Mouse (Mus musculus) liver, embryonic 15.5 days (tissue): ENCODE data around the gene Olfr872. TPM values are rescaled to one million over a fixed set of nuclear protein-coding genes. Genes with fewer than 3 reads are reported as not detected.
"Not testable (repeated sequence)": the region's sequence is repeated elsewhere in the genome, so short reads cannot be mapped to it uniquely, and the experiment has no call there.

Experiments
- ATAC-seq: fragments of 200-750 bp; cut with Nextera tagmentation; 2 replicates; pipeline ENCODE4 v1.8.0; 2017; ENCODE audit warnings: moderate number of reproducible peaks, mild to moderate bottlenecking, moderate library complexity; ENCODE audit not compliant: insufficient read depth
- H3K27ac ChIP-seq: fragments of 300-500 bp; sonication (generic); replicated peaks from 2 replicates; pipeline ENCODE4 v1.5.1; 2015; ENCODE audit warnings: mild to moderate bottlenecking, inconsistent platforms
- H3K27me3 ChIP-seq: fragments of 300-500 bp; sonication (generic); 2 replicates; pipeline ENCODE4 v1.6.1; 2015; ENCODE audit warnings: mild to moderate bottlenecking, inconsistent platforms
- H3K36me3 ChIP-seq: fragments of 300-500 bp; sonication (generic); replicated peaks from 2 replicates; pipeline ENCODE4 v1.6.1; 2015; ENCODE audit warnings: moderate library complexity, mild to moderate bottlenecking, inconsistent platforms
- H3K4me1 ChIP-seq: fragments of 300-500 bp; sonication (generic); replicated peaks from 2 replicates; pipeline ENCODE4 v1.6.1; 2015; ENCODE audit warnings: inconsistent platforms
- H3K4me2 ChIP-seq: fragments of 300-500 bp; sonication (generic); 2 replicates; pipeline ENCODE4 v1.6.1; 2015; ENCODE audit warnings: moderate library complexity, mild to moderate bottlenecking, inconsistent platforms
- H3K4me3 ChIP-seq: fragments of 300-500 bp; sonication (generic); replicated peaks from 2 replicates; pipeline ENCODE4 v1.5.1; 2015; ENCODE audit warnings: mild to moderate bottlenecking, inconsistent platforms
- H3K9ac ChIP-seq: fragments of 300-500 bp; sonication (generic); 2 replicates; pipeline ENCODE4 v1.6.1; 2015; ENCODE audit warnings: moderate library complexity, mild to moderate bottlenecking, inconsistent platforms
- H3K9me3 ChIP-seq: fragments of 300-500 bp; sonication (generic); replicated peaks from 2 replicates; pipeline ENCODE4 v1.6.1; 2016; ENCODE audit warnings: inconsistent platforms
- WGBS: fragments of 180-500 bp; shearing (Covaris S2); methylation state at CpG from one replicate; pipeline ENCODE4 v1.1.7; 2015; ENCODE audit warnings: mixed read lengths; ENCODE audit not compliant: insufficient replicate concordance; 5-methylcytosine and 5-hydroxymethylcytosine counted together
- polyA plus RNA-seq: library from polyadenylated mRNA; unstranded; fragments of >200 nt; fragmentation: Nextera tagmentation; extraction: Ambion mirVana; gene quantifications from 2 replicates; pipeline ENCODE4 v1.2.1, GENCODE M21; 2015

Olfr872 gene
- polyA plus RNA-seq = not detected in 2 replicates

DNA sequence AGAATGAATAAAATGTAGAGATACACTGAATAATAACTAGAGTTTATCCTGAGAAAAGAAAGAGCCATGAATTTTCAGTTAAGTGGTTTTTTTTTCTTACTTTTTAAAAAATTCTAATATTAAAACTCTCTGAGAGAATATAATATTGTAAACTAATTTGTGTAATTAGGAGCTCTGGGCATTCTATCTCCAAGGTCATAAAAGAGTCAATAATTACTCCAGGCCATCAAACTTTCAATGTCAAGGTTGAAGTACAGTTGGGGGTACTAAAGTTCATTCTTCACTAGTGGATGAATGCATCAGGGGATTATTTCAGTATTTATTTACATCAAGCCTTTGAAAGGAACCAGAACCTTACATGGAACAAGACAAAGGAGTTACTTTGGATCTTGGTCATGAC is at the start of gene Olfr872:
Gene Olfr872 (plus strand): TSS at position 301 of the 400 bp plus-strand sequence.
- Histone ChIP-seq H3K4me2 (no peak within 1 kb of the TSS), H3K36me3 (no peaks in the 10 kb centered on the region), H3K9me3 (no peaks in the 10 kb centered on the region), H3K4me3 (no peak within 1 kb of the TSS), H3K27me3 (no peaks in the 10 kb centered on the region), H3K9ac (no peak within 1 kb of the TSS), H3K27ac (no peak within 1 kb of the TSS), H3K4me1 (no peaks in the 10 kb centered on the region)
- no peak for ATAC-seq

GRCm38 (mm10) chr9:20202131-20202530 is 34.8 kb upstream of the Olfr872 start:
- no peak for ATAC-seq
- no peaks in the 10 kb centered on the region for H3K36me3 ChIP-seq
- H3K4me1 ChIP-seq = no peaks in the 10 kb centered on the region
- H3K27me3 ChIP-seq = no peaks in the 10 kb centered on the region
- H3K4me2 ChIP-seq = no peak overlapping the region
- no peak overlapping the region for H3K9ac ChIP-seq
- no peak overlapping the region for H3K27ac ChIP-seq
- 55% methylated on average over 1 of the region's 1 CpGs for WGBS
- H3K4me3 ChIP-seq = no peak overlapping the region
- no peaks in the 10 kb centered on the region for H3K9me3 ChIP-seq

GRCm38 (mm10) chr9:20203413-20203984 is 33.4 kb upstream of the Olfr872 start:
- not testable (repeated sequence) for H3K9me3 ChIP-seq, ATAC-seq, H3K4me1 ChIP-seq, H3K4me3 ChIP-seq, H3K27me3 ChIP-seq, H3K9ac ChIP-seq, H3K4me2 ChIP-seq, H3K36me3 ChIP-seq, H3K27ac ChIP-seq
- 52% methylated on average over 7 of the region's 7 CpGs for WGBS

GRCm38 (mm10) chr9:20210812-20211211 is 26.1 kb upstream of the Olfr872 start:
- 25% methylated on average over 1 of the region's 1 CpGs for WGBS
- Histone ChIP-seq H3K9me3 (no peaks in the 10 kb centered on the region), H3K36me3 (no peaks in the 10 kb centered on the region), H3K27me3 (no peaks in the 10 kb centered on the region), H3K4me2 (no peak overlapping the region), H3K27ac (no peak overlapping the region), H3K4me1 (no peaks in the 10 kb centered on the region), H3K4me3 (no peak overlapping the region), H3K9ac (no peak overlapping the region)
- ATAC-seq = no peak

DNA sequence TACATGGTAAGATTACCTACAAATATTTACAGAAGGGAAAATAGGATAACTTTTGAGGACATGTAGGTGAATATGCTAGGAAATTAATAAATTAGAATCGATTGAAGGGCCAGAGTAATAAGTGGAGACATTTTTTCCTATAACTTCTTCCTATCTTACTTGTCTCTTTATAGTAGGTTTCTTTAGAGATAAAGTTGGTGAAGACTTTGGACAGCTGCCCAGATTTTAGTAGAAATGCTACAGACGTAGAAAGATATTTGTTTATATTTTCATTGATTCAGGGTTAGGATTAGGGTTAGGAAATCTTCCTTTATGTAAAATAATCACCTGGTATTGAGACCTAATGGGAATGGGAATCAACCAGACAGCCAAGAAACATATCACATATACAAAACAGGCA is 25.4 kb upstream of the Olfr872 start:
- Histone ChIP-seq H3K4me1 (no peaks in the 10 kb centered on the region), H3K36me3 (no peaks in the 10 kb centered on the region), H3K4me3 (no peak overlapping the region), H3K27me3 (no peaks in the 10 kb centered on the region), H3K9ac (no peak overlapping the region), H3K4me2 (no peak overlapping the region), H3K9me3 (no peaks in the 10 kb centered on the region), H3K27ac (no peak overlapping the region)
- 47% methylated on average over 2 of the region's 2 CpGs for WGBS
- no peak for ATAC-seq

DNA sequence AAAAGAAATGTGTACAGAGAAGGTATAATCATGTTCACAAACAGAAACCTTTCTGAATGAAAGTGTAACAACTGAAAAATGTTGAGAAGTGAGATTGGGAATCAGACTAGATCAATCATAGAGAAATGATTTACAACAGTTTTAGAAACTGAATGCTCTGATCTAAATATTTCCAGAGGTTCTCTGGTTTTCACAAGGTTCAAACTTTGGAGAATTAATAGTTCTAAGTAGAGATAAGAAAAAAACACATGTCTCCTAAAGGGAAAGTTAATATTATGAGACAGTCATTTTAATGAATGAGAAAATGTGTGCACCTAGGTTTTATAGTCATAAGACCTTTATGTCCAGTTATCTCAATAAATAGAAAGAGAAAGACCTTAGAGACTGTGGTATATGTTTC is 25.0 kb upstream of the Olfr872 start, which contains the start of gene Olfr871:
Gene Olfr871 (plus strand): TSS at position 301 of the 400 bp plus-strand sequence.
- no peak within 1 kb of the TSS for H3K4me3 ChIP-seq
- no peak within 1 kb of the TSS for H3K4me2 ChIP-seq
- no peaks in the 10 kb centered on the region for H3K27me3 ChIP-seq
- H3K36me3 ChIP-seq = no peaks in the 10 kb centered on the region
- H3K9me3 ChIP-seq = no peaks in the 10 kb centered on the region
- ATAC-seq = no peak
- no peak within 1 kb of the TSS for H3K9ac ChIP-seq
- no peak within 1 kb of the TSS for H3K27ac ChIP-seq
- H3K4me1 ChIP-seq = no peaks in the 10 kb centered on the region

- H3K36me3 ChIP-seq = no peaks in the 10 kb centered on the region
- no peaks in the 10 kb centered on the region for H3K4me1 ChIP-seq
- no peak overlapping the region for H3K4me2 ChIP-seq
- no peak overlapping the region for H3K9ac ChIP-seq
- H3K27ac ChIP-seq = no peak overlapping the region
- ATAC-seq = no peak
- WGBS = 41% methylated on average over 2 of the region's 2 CpGs
- H3K4me3 ChIP-seq = no peak overlapping the region
- no peaks in the 10 kb centered on the region for H3K9me3 ChIP-seq
- H3K27me3 ChIP-seq = no peaks in the 10 kb centered on the region
Observed at GRCm38 (mm10) chr9:20237378-20237777, 459 bp downstream of the Olfr872 start.

GRCm38 (mm10) chr9:20282051-20282450 is 45.1 kb downstream of the Olfr872 start, which contains the start of gene Olfr39:
Gene Olfr39, plus strand, starts transcription at chr9:20282351.
- Histone ChIP-seq H3K9me3 (no peaks in the 10 kb centered on the region), H3K4me2 (no peak within 1 kb of the TSS), H3K9ac (no peak within 1 kb of the TSS), H3K27me3 (no peaks in the 10 kb centered on the region), H3K4me3 (no peak within 1 kb of the TSS), H3K4me1 (no peaks in the 10 kb centered on the region), H3K36me3 (no peaks in the 10 kb centered on the region), H3K27ac (no peak within 1 kb of the TSS)
- 57% methylated on average over 1 of the region's 1 CpGs for WGBS
- ATAC-seq = no peak

- not testable (repeated sequence) for H3K36me3 ChIP-seq, H3K4me2 ChIP-seq, H3K9ac ChIP-seq, H3K27ac ChIP-seq, H3K4me1 ChIP-seq, H3K27me3 ChIP-seq, H3K4me3 ChIP-seq, H3K9me3 ChIP-seq, ATAC-seq
- 50% methylated on average over 5 of the region's 5 CpGs for WGBS
Observed at GRCm38 (mm10) chr9:20295562-20295961, 58.6 kb downstream of the Olfr872 start.

DNA sequence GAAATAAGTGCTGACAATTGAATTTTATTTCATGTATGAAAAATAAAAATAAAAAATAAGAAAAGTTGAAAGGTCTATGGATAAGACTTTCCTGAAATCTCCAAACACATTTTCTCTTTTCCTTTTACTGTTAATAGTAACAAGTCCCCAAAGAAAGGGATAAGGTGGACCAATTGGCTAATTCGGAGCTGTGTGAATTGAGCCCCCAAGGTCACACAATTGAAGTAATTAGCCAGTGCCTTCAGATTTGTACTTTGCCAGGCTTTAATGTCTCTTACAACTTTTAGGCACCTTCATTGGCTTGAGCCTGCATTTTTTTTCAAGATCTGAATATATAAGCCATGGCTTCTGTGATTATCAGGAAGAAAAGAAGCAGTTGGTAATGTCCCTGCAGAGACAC is 61.3 kb downstream of the Olfr872 start, which contains the start of gene Olfr873:
Gene Olfr873 (plus strand): TSS at position 301 of the 400 bp plus-strand sequence.
- H3K27me3 ChIP-seq = no peaks in the 10 kb centered on the region
- no peak within 1 kb of the TSS for H3K4me2 ChIP-seq
- no peaks in the 10 kb centered on the region for H3K36me3 ChIP-seq
- no peak within 1 kb of the TSS for H3K9ac ChIP-seq
- H3K4me1 ChIP-seq = no peaks in the 10 kb centered on the region
- no peaks in the 10 kb centered on the region for H3K9me3 ChIP-seq
- no peak within 1 kb of the TSS for H3K27ac ChIP-seq
- no peak for ATAC-seq
- no peak within 1 kb of the TSS for H3K4me3 ChIP-seq
- WGBS = 41% methylated on average over 1 of the region's 1 CpGs
